Mouse (Mus musculus) erythroid progenitor cell, adult 5-6 weeks (primary cell): ENCODE measurements around the gene Gltpd2. TPM values are rescaled to one million over a fixed set of nuclear protein-coding genes. Genes with fewer than 3 reads are reported as not detected.
A peak's percentile ranks its signal among the peaks of the same experiment; 100 is the strongest.
"Not testable (repeated sequence)": the region's sequence is repeated elsewhere in the genome, so short reads cannot be mapped to it uniquely, and the experiment has no call there.

ENCODE experiments used
- ATAC-seq: replicated peaks from 2 replicates; pipeline ENCODE4 v1.8.0; 2016; ENCODE audit warnings: moderate number of reproducible peaks, mild to moderate bottlenecking, moderate TSS enrichment, inconsistent platforms; ENCODE audit not compliant: poor library complexity, low FRiP score, severe bottlenecking
- total RNA-seq, 2 experiments: library from RNA; stranded (forward) in 1 of 2; stranded (reverse) in 1 of 2; fragments of 150-400 nt in 1 of 2; fragments of 186-747, 209-891 nt in 1 of 2; gene quantifications; 2 replicates each; pipeline versions ENCODE4 v1.2.3 to v1.2.4; 2015 to 2017; ENCODE audit warnings: low replicate concordance in 2 of 2

Gltpd2 gene
- total RNA-seq, 2 experiments from 2014 or later, result not detected

- ATAC-seq, result no peak
These were observed 5.5 kb upstream of the Gltpd2 start for GRCm38 (mm10) chr11:70513520-70513919.

- ATAC-seq, result no peak
These were observed 4.7 kb upstream of the Gltpd2 start, which contains the start of gene Vmo1 for GRCm38 (mm10) chr11:70514288-70514687. Gene Vmo1, minus strand, starts transcription at chr11:70514616.

- no peak for ATAC-seq
These were observed 2.6 kb upstream of the Gltpd2 start for GRCm38 (mm10) chr11:70516352-70516751.

GRCm38 (mm10) chr11:70518436-70518835 lies 560 bp upstream of the Gltpd2 start:
- ATAC-seq, result no peak

DNA sequence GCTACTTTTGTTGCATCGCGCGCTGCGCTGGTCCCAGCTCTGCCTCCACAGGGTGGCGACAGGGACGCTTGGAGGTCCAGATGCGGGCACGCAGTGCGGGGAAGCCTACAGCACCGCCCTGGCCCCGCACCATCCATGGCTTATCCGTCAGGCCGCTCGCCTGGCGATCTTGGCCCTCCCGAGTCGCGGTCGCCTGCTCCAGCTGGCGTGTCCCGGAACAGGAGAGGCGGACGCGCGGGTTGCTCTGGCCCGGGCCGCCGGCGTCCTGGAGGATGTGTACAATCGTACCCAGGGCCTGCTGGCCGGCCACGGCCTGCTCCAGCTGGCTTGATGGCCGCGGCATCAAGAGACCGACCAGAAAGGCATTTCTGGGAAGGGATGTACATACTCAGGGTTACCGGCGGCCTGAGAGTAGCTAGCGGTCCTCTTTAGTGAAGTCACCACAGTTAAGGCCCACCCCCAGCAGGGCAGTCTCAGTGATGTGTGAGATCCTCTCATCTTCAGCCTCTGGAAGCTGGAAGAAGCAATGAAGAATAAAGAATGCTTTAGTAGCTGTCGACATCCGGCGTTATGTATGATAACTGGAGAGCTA lies 1.3 kb downstream of the Gltpd2 start:
- no peak for ATAC-seq

GRCm38 (mm10) chr11:70523306-70523989 lies 4.5 kb downstream of the Gltpd2 start:
- ATAC-seq, result not testable (repeated sequence)

DNA sequence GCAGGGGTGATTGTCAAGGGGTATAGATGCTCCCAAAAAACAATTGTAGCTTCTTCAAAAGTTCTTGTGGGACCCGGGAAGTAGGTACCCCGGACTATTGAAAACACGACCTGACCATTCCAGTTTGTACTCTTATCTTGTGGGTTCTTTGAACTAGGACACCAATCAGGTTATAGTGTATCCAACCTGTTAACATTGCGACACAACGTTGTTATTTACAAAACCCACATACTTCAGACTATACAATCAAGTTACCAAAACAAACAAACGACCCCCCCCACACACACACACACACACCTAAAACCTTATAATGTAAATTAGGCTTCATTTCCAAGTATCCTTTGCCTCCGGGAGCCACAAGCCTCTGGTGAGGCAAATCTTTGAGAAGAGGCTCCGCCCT lies 5.8 kb downstream of the Gltpd2 start:
- ATAC-seq, result peak; percentile 44

DNA sequence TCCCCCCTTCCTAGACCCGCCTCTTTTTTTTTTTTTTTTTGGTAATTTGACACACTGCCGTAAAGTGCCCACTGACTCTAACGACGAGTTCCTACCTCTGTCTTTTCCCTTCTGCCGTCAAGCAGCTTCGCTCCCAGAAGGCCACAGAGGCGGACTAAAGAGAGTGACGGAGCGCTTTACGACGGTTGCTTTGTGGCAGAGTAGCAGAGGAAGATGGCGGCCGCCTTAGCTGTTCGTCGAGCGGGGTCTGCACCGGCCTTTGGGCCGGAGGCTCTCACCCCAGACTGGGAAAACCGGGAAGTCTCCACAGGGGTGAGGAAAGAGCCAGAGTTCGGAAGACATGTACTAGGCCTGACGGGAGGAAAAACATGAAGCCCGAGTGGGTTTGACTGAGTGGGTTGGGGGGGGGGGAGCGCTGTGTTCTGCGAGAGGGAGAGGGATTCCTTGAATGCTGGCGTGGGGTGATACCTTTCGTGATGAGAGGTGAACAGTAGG lies 6.2 kb downstream of the Gltpd2 start, which contains the start of gene Psmb6:
Gene Psmb6, plus strand, starts transcription at position 184 of the 495 bp plus-strand sequence.
- peak; percentile 96 for ATAC-seq

GRCm38 (mm10) chr11:70525726-70526125 lies 6.7 kb downstream of the Gltpd2 start:
- ATAC-seq, result 0 out of 2 replicates have a peak, but pooled peaks have one; percentile 40

DNA sequence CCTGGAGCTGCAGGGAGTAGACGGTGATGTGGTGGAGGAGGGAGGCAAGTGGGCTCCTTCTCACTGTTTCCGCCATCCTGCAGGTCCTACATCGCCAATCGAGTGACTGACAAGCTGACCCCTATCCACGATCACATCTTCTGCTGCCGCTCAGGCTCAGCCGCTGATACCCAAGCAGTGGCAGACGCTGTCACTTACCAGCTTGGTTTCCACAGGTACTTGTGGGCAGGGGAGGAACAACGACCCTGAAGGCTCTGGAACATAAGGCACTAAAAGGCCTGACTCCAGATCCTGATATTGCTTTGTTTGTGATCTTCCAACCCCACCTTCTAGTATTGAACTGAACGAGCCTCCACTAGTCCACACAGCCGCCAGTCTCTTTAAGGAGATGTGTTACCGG lies 7.2 kb downstream of the Gltpd2 start:
- no peak for ATAC-seq

GRCm38 (mm10) chr11:70528610-70529009 lies 9.6 kb downstream of the Gltpd2 start:
- no peak for ATAC-seq

GRCm38 (mm10) chr11:70531065-70531464 lies 12.1 kb downstream of the Gltpd2 start:
- not testable (repeated sequence) for ATAC-seq

- ATAC-seq, result no peak
These were observed 13.8 kb downstream of the Gltpd2 start, which contains the start of gene Gm40193 for GRCm38 (mm10) chr11:70532839-70533238. Gene Gm40193, minus strand, starts transcription at chr11:70532939.

DNA sequence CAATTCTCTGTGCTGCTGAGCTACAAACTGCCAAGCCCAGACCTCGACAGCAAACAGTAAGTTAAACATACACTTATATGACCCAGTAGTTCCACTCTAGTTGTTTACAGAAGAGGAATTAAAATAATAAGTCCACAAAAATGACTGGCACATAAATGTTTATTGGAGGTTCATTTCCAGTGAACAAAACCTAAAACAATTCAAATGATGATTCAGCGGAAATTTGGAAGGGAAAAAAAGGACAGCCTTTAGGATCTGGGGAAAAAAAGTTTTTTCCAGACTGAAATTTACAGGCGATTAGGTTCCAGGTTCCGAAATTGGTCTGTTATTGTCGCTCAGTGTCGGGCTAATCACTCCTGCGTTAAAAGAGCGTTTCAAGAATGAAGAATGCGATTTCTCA lies 20.4 kb downstream of the Gltpd2 start:
- no peak for ATAC-seq

DNA sequence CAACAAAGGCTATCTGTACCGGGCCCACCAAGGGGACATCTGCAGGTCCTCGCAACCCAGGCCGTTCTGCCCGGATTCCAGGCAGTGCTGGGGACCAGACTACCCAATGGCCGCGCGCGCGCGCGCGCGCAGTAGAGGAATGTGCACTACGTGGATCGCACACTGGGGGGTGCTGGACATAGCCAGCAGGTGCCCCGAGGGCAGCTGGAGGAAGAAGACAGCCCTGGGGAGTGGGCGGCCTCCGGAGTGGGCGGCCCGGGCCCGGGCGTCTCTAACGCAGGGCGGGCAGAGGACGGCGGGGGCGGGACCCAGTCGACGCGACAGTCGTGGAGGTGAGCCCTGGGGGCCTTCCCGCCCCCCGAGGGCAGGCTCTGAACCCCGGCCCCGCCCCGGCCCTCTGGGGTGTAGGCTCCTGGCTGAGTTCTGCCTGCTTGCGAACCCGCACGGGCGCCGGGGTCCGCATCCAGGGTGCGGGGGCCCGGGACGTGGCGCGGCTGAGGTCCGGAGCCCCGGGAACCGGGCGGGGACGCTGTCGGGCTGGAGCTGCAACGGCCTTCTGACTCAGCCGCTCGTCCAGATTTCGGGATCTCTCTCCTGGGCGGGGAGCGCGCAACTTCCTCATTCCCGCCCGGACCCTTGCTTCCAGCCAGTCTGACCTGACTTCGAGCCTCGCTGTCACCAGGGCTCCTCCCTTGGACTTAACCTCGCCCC lies 21.0 kb downstream of the Gltpd2 start, which contains the start of gene Pld2:
Gene Pld2, plus strand, starts transcription at position 188 of the 711 bp plus-strand sequence.
- peak; percentile 48; the same call in 1 of the 2 replicates for ATAC-seq

GRCm38 (mm10) chr11:70540928-70541327 lies 21.9 kb downstream of the Gltpd2 start:
- ATAC-seq, result no peak

DNA sequence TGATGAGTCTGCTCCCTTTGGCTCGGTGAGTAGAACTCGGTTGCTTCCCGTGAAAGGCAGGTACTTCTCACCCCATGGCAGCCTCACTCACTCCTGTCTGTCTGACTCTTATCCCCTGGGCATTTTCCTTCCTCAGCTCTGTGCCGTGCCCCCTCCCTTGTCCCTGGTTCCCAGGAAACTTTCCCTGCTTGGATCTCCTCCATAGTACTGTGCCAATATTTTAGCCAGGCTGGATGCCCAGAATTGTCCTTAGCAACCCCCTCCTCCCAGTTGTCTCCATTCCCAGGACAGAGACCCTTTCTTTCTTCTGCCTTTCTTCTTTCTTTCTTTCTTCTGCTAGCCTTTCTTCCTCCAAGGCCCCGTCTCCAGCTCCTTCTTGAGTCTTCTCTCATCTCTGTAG lies 22.4 kb downstream of the Gltpd2 start:
- no peak for ATAC-seq

DNA sequence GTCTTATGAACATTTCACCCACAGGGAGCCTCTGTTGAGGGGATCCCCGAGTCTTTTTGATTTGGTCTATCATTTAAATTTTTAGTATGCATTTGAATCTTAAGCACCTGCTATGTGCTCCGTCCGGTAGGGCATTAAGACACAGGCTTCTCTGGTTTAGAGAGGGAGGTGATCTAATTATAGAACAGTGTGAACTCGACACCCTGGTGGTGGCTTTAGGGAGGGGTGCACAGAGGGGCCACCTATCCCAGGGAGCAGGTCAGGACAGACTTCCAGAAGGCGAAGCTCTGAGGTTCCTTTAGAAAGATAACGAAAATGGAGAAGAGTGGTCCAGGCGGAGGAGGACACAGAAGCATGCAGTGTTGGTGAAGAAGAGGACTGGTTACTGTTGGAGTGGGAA lies 25.5 kb downstream of the Gltpd2 start:
- no peak for ATAC-seq

- ATAC-seq, result no peak
These were observed 32.5 kb downstream of the Gltpd2 start for GRCm38 (mm10) chr11:70551526-70551925.

DNA sequence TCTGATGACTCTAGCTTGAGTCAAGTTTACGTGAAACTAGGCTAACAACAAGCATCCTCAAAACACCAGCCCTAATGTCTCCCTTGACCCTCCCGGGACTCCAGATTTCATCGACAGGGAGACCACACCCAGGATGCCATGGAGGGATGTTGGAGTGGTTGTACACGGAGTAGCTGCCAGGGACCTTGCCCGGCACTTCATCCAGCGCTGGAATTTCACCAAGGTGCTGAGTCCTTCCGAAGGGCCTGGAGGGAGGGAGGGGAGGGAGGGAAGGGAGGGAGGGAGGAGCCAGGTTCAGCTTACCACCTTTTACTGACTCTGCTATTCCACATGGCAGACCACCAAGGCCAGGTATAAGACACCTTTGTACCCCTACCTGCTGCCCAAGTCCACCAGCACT lies 34.9 kb downstream of the Gltpd2 start:
- no peak for ATAC-seq
